Mouse (Mus musculus): ENCODE data around the gene Inpp5e. TPM values are rescaled to one million over a fixed set of nuclear protein-coding genes. Genes with fewer than 3 reads are reported as not detected.

Gene Inpp5e
- 15.0 and 16.1 TPM in 2 replicates for polyA plus RNA-seq (2012)

DNA sequence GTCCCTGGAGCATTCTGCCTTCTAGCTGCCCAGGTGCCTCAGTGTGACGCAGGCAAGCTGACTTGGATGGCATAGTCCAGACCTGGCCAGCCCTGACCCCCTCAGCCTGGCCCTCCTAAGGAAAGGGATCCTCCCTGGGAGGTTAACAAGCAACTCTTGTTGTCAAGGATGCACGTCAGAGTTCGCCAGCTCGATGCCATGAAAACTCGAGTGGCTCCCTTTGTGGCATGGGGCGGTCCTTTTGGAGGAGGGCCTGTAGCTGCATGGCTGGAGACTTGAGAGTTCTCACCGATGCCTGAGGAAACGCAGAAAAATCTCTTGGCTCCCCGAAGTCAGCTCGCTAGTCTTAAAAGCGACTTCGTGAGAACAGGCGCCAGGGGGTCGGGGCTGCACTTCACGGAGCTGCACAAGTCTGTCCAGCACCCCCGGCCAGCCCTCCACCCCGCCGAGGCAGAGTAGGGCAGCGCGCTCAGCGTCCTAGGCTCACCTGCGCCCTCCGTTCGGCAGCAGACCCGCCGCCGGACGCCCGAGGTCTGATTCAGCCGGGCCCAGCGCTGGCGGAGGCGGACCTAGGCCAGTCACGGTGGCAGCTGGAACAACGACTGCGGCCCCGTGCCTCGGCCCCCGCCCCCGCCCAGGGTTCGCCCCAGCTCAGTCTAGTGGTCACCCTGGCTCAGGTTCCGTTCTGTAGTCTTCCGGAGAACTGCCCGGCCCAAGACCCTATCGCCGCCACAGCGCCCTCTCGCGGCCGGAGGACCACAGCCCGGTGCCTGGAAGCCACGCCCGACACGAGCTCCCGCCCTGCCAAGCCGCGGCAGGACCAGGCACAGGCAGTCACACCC lies at the start of gene Inpp5e:
Gene Inpp5e (minus strand): TSS at position 689 of the 842 bp plus-strand sequence.
- no peak for TF ChIP-seq GATA1 (IDR thresholded peaks at IDR 0.05; ENCODE audit: low read length)

DNA sequence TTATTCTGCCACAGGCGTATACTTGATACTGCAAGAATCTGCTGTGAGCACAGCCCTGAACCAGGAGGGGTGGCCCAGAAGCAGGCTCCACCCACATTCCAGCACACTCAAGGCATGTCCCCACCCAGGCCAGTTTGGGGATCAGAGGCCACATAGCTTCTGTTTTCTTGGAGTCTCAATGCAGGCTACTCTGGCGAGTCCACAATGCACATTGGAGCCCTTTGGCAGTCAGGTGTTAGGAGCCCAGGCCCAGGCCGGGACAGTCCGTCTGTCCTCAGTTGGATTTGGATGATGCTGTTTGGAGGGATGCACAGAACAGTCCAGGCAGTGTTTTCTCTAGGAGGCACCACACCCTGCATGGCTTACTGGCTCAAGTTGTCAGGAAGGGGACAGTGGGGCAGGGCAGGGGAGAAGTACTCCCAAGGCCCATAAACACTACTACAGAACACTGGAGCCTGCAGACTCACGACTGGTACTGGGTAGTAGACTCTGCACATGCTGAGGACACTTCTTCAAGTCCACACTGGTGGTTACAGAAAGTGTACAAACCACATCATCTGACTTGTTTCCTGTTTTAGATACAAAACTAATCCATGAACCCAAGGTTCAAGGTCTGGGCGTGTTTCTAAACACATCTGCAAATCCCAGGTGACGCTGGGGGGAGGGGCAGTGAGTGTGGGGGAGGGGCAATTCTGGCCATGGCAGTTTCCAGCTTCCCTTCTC lies 49.6 kb upstream of the Inpp5e start:
- TF ChIP-seq GATA1 (IDR thresholded peaks at IDR 0.05; ENCODE audit: low read length) = no peak

DNA sequence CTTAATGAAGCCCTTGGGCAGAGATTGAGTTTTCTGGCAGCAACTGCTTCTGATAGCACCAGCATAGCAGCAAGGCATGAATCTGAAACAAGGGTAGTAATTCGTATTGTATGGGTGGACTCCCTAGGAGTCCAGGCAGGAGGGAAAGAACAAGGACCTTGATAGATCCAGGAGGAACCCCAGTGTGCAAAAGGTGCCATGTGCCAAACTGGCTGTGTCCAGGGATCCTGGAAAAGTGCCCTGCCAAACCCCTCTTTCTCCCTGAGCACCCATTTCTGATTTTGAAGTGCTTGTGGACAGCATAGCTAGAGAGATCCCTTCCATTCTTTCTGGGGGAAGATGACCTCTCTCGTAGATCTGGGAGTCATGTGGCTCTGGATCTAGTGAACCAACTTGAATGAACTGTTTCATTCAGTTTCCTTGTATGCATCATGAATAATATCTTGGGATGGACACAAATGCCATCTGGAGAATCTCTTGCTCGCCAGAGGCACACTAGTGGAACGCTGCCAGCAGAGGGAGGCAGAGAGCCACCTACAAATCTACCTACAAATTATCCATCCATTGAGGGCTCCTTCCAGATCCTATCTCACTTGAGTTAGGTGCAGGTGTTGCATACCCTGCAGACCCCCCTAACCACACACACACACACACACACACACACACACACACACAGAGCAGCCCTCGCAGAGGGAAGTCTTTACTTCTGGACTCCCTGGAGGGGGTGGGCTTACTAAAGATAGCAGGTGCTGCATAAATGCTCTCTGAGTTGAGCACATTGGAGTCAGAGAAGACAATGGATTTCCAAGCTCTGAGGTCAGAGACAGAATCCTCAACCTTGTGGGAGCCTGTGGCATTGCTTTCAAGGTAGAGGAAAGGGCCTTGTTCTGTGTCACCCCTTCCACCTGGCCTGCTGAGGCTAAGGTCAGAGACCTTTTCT lies 40.4 kb upstream of the Inpp5e start:
- TF ChIP-seq GATA1 (IDR thresholded peaks at IDR 0.05; ENCODE audit: low read length) = no peak

DNA sequence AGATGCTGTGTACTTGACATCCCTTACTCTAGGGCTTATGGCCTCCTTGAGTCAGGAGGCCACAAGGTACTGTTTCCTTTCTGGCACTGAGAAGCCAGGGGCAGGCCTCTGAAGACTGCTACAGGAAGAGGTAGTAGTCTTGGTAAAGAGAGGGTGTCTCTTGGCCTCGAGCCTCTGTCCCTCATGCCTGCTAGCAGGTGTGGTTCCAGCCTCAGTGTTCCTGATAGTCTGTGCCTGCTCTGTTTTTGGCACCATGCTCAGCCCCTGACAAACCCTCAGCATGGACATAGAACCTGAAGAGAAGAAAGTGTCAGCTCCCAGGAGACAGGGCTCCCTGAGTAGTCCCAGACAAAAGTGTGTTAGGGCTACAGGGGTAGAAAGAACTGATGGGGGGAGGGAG lies 38.4 kb upstream of the Inpp5e start:
- no peak for TF ChIP-seq GATA1 (IDR thresholded peaks at IDR 0.05; ENCODE audit: low read length)

DNA sequence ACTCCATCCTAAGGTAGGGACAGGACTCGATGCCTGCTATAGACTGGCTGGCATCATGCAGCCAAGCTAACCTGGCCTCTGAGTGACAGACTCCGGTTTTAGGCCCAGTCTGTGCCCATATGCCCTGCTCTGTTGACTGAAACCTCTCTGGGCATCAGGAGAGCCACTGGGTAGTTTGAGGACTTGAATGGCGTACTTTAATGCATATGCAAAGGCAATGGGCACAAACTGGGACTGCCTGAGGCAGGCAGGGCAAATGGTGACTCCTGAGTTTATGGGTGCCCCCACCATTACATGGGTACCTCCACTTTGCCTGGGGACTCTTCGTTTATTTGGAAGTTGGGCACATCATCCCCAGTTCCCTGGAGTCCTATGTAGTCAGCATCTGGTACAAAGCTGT lies 37.7 kb upstream of the Inpp5e start:
- no peak for TF ChIP-seq GATA1 (IDR thresholded peaks at IDR 0.05; ENCODE audit: low read length)

DNA sequence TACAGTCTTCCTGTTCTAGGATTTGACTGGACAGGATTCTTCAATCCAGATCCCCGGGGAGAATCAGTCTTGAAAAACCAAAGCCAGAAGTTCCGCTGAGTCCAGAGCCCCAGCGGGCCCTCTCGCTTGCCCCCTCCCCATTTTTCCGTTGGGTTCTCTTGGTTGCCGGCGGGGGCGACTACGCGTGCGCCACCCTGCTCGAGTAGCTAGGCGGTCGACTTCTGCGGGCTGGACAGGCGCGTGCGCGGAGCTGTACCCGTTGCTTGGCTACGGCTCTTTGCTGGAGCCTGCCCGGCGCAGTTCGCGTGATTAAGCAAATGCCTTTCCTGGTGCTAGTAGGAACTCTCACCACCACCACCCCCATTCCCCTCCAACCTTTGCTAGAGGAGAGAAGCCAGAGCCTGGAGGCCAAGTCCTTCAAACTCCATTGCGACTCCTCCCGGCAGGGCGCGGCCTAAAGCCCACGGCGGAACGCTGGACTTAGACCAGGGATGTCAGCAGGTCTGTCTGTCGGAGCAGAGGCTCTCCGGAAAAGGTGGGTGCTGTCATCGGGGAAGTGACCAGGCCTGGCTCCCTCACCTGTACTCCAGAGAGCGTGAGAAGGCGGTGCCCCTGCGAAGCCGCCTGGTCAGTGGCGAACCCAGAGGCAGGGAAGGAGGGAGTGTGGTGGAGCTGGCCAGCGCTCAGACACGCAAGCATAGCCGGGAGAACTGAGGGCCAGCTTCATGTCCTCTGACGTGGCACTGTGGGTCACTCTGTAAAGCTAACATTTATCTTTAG lies 36.9 kb upstream of the Inpp5e start:
- TF ChIP-seq GATA1 (IDR thresholded peaks at IDR 0.05; ENCODE audit: low read length) = no peak

DNA sequence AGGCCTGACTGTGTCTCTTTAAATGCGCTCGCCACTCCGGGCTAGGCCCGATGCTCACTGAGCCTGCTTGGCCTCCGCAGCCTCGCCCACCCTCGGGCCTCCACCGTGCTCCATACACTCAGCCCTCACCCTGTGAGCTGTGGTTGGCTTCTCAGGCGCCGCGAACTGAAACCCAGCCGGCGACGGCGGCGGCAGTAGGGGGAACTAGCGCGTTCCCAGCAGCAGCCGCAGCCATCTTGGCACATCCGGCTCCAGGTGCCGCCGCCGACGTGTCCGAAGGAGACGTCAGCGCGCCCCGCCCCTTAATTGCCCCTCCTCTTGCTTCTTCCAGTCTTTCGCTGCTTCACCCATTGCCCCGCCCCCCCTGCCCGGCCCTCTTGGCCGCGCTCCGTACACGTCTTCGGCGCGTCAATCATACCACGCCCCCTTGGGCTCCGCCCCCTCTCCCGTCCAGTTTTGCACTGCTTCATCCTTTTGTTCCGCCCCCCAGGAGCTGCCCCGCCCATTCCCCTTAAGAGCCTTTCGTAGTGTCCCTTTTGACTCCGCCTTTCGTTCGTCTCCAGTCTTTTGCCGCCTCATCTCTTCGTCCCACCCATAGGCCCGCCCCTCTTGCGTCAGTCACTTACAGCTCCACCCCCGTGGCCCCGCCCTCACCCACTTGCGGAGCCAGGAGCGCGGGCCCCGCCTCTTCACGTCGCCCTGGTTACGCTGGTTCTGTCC lies 36.1 kb upstream of the Inpp5e start, which contains the start of gene Sec16a:
Gene Sec16a (minus strand): TSS at position 271 of the 720 bp plus-strand sequence.
- TF ChIP-seq GATA1 (IDR thresholded peaks at IDR 0.05; ENCODE audit: low read length) = no peak

DNA sequence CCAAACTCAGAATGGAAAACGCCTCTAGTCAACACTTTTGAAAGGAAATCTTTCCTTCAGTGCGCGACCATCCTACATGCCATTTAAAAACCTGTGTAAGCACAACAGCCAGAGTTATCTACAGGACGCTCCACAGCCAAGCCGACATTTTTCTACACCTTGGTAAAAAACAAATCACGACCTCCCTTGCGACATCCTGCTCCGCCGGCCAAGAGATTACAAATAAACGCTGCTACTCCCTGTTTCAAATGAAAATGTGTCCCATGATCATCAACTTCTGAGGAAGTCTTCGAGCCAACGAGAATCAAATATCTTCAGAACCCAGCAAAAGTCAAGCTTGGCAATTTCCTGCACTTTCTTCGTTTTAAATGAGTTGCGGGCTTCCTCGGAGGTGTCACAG lies 35.4 kb upstream of the Inpp5e start:
- no peak for TF ChIP-seq GATA1 (IDR thresholded peaks at IDR 0.05; ENCODE audit: low read length)

DNA sequence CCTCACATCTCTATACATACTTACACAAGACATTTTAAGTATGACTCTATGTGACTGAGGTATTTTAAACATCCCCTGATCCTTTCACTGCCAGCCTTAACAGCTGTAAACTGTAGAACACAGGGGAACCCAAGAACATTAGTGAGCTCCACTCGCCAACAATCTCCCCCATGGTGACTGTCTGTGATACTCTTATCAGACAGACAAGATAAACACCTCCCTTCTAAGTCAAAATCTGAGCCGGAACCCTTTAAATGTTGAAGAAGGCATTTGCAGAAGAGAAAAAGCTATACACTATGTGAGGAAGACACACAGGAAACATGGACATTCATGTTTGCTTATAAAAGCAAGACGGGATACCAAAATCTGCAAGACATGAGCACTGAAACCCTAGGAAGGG lies 34.9 kb upstream of the Inpp5e start:
- no peak for TF ChIP-seq GATA1 (IDR thresholded peaks at IDR 0.05; ENCODE audit: low read length)

DNA sequence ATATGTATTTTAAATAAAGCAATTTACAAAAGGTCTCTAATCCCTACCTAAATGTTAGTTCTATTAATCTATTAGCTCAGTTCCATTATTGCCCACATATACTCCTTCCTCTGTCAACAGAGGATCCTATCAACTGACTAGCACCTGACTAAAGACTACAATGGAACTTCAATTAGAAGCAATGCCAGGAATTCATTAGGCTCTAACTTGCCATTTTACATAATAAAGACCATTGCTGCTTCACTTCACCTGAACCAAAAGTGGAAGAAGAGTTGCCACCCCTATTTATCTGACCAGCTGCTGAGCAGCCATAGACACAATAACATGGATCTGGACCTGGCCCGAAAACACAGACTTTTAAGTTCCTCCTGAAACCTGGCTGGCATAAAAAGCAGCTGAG lies 33.8 kb upstream of the Inpp5e start:
- no peak for TF ChIP-seq GATA1 (IDR thresholded peaks at IDR 0.05; ENCODE audit: low read length)

DNA sequence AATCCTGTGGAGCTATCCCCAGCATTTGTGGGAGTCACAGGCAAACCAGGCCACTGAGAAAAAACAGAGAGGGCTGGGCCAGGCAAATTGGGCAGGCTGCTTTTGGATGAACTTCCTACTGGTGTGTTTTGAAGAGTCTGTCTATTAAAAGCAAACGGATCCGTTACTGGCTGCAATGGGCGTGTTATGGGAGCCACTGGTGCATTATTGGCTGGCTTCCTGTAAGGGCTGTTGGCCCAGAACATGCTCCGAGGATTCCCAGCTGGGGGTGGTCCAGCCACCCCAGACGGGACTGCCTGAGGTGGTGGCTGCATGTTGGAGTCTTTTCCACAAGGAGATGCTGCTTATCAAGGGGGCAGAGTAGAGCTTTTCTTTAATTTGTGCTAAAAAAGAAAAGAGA lies 32.7 kb upstream of the Inpp5e start:
- no peak for TF ChIP-seq GATA1 (IDR thresholded peaks at IDR 0.05; ENCODE audit: low read length)

DNA sequence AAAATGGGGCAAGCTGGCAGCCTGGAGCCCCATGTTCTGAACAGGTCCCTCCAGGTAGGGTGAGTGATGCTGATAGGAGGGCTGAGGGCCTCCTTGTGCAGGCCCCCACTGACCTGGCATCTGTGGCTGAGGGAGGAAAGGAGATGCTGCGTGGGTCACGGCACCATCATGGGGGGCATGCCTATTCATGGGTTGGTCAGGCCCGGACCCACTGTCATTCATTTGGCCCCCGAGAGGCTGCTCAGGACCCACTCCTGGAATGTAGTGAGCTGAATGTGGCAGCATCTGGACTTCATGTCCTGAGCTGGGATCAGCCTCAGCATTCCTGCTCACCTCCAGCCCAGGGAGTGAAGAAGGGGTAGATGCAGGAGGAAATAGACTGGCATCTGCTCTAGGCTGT lies 32.3 kb upstream of the Inpp5e start:
- TF ChIP-seq GATA1 (IDR thresholded peaks at IDR 0.05; ENCODE audit: low read length) = no peak

DNA sequence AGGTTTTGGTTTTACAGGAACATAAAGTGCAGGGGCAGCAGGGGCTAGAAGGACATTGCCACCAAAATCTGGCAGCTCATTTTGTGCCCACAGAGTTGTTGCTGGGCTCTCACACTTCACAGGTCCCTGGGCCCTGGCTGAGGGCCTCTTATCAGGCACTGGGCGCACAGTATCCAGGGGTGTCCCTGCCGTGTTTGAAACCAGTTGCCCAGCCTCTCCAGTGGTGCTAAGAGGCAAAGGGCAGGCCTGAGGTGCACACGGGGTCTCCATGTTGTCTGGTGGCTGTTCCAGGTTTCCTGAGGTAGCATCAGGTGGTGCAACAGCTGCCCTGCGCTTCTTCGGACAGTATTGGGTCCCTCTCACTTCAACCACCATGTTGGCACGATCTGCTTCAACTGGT lies 30.7 kb upstream of the Inpp5e start:
- no peak for TF ChIP-seq GATA1 (IDR thresholded peaks at IDR 0.05; ENCODE audit: low read length)

DNA sequence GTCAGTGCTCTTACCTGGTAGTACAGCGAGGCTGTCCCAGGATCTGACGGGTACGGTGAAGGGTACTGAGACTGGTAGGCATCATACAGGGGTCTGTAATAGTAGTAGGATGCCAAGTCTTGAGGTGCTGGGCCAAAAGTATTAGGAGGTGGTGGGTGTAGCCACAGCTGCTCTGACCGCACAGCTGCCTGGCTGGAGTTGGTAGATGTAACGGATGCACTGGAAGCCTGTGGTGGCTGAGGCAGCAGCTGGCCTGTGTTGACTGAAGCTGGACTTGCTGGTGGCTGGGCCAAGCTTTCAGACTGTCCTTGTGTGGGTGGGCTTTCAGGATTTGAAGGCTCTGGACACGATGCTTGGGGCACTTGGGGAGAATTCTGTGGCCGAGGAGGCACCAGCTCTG lies 29.4 kb upstream of the Inpp5e start:
- TF ChIP-seq GATA1 (IDR thresholded peaks at IDR 0.05; ENCODE audit: low read length) = no peak

Measured in G1E-ER4 (cell line).